Mouse (Mus musculus) midbrain, embryonic 13.5 days (tissue): Measurements from ENCODE around the gene Smarcb1. TPM values are rescaled to one million over a fixed set of nuclear protein-coding genes. Genes with fewer than 3 reads are reported as not detected.
A peak's percentile ranks its signal among the peaks of the same experiment; 100 is the strongest.

ENCODE experiments used
- ATAC-seq: fragments of 200-750 bp; cut with Nextera tagmentation; 2 replicates; pipeline ENCODE4 v1.8.0; 2017; ENCODE audit warnings: mild to moderate bottlenecking, moderate TSS enrichment, moderate library complexity
- H3K27ac ChIP-seq: fragments of 300-500 bp; sonication (generic); 2 replicates; pipeline ENCODE4 v1.5.1; 2015; ENCODE audit warnings: inconsistent platforms, mild to moderate bottlenecking, moderate library complexity
- H3K27me3 ChIP-seq: fragments of 300-500 bp; sonication (generic); 2 replicates; pipeline ENCODE4 v1.6.1; 2015; ENCODE audit warnings: mild to moderate bottlenecking, inconsistent platforms
- H3K36me3 ChIP-seq: fragments of 300-500 bp; sonication (generic); 2 replicates; pipeline ENCODE4 v1.6.1; 2015; ENCODE audit warnings: mild to moderate bottlenecking, inconsistent platforms
- H3K4me1 ChIP-seq: fragments of 300-500 bp; sonication (generic); replicated peaks from 2 replicates; pipeline ENCODE4 v1.6.1; 2015; ENCODE audit warnings: inconsistent platforms
- H3K4me2 ChIP-seq: fragments of 300-500 bp; sonication (generic); replicated peaks from 2 replicates; pipeline ENCODE4 v1.6.1; 2015; ENCODE audit warnings: moderate library complexity, mild to moderate bottlenecking, inconsistent platforms
- H3K4me3 ChIP-seq: fragments of 300-500 bp; sonication (generic); replicated peaks from 2 replicates; pipeline ENCODE4 v1.5.1; 2015; ENCODE audit warnings: mild to moderate bottlenecking, inconsistent platforms
- H3K9ac ChIP-seq: fragments of 300-500 bp; sonication (generic); replicated peaks from 2 replicates; pipeline ENCODE4 v1.6.1; 2015; ENCODE audit warnings: mild to moderate bottlenecking, inconsistent platforms
- H3K9me3 ChIP-seq: fragments of 300-500 bp; sonication (generic); 2 replicates; pipeline ENCODE4 v1.6.1; 2016; ENCODE audit warnings: mild to moderate bottlenecking, inconsistent platforms
- WGBS: fragments of 180-500 bp; shearing (Covaris S2); methylation state at CpG from one replicate; pipeline ENCODE4 v1.1.7; 2015; 5-methylcytosine and 5-hydroxymethylcytosine counted together
- polyA plus RNA-seq: library from polyadenylated mRNA; unstranded; fragments of >200 nt; fragmentation: Nextera tagmentation; extraction: Ambion mirVana; gene quantifications from 2 replicates; pipeline ENCODE4 v1.2.1, GENCODE M21; 2015

Smarcb1 gene
- polyA plus RNA-seq: 323 and 327 TPM in 2 replicates

DNA sequence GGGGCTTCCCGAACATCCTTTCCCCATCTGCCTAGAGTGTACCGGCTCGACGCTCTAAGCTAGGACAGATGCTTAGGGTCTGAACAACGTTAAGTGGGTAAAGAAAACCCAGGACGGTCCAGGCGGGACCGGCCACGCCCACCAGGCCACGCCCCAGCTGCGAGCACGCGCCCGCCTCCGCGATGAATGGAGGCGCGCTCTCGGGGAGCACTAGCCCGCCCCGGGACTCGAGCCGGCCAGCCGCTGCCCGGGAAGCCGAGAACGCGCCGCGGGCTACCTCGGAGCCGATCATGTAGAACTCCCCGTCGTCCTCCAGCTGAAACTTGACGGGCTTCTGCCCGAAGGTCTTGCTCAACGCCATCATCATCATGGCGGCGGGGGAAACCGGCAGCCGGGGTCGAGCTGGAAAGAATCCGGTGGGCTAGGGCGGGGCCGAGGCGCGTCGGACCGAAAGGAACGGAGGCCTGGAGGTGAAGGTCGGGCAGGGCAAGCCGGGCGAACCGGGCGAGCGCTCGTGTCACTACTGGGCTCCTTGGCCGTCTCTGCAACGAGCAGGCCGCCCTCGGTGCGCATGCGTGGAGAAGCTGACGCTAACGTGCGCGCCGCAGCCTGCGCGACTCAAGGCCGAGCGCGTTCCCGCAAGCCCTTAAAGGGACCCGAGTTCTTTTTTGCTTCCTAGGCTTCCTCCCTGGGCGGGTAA lies at the start of gene Smarcb1:
Gene Smarcb1, minus strand, starts transcription at position 592 of the 700 bp plus-strand sequence.
- Histone ChIP-seq H3K4me3 (peak within 1 kb of the TSS; percentile 72), H3K27me3 (no peaks in the 10 kb centered on the region), H3K9me3 (no peaks in the 10 kb centered on the region), H3K4me2 (peak within 1 kb of the TSS; percentile 67), H3K36me3 (peaks cover 31% of the 10 kb centered on the region), H3K27ac (peak within 1 kb of the TSS; percentile 96), H3K4me1 (peaks cover 52% of the 10 kb centered on the region), H3K9ac (peak within 1 kb of the TSS; percentile 89)
- peak; percentile 91 for ATAC-seq
- WGBS: under 1% methylated on average over 76 of the region's 76 CpGs

DNA sequence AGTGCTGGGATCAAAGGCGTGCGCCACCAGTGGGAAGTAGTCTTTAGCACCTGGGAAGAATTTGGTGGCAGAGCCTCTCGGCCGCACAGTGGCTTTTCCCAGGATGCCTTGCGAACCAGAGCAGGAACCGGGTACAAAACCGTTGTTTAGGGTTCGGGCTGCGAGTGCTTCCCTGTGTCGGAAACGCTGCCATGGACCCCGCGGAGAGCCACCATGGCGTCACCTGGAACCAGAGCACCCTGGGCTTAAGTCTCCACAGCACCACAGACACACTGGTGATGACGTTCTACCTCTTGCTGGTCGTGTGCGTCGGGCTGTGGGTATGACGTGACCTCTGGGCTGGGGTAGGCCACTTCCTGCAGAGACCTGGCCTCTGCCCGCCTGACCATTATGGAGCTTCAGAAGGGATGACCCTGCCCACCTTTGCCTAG lies 33.0 kb upstream of the Smarcb1 start, which contains the start of gene Gm5134:
Gene Gm5134, plus strand, starts transcription at position 134 of the 431 bp plus-strand sequence.
- 27% methylated on average over 20 of the region's 20 CpGs for WGBS
- H3K4me1 ChIP-seq: peaks cover 11% of the 10 kb centered on the region
- H3K4me3 ChIP-seq: peak within 1 kb of the TSS; percentile 5; the same call in 1 of the 2 replicates
- no peak within 1 kb of the TSS for H3K9ac ChIP-seq
- no peaks in the 10 kb centered on the region for H3K9me3 ChIP-seq
- H3K4me2 ChIP-seq: peak within 1 kb of the TSS; percentile 27
- peaks cover 20% of the 10 kb centered on the region for H3K27me3 ChIP-seq
- H3K27ac ChIP-seq: no peak within 1 kb of the TSS
- ATAC-seq: no peak
- H3K36me3 ChIP-seq: no peaks in the 10 kb centered on the region

GRCm38 (mm10) chr10:75951424-75952050 lies 30.1 kb upstream of the Smarcb1 start:
- WGBS: 4% methylated on average over 13 of the region's 13 CpGs
- peak; percentile 37; the same call in 1 of the 2 replicates for ATAC-seq

DNA sequence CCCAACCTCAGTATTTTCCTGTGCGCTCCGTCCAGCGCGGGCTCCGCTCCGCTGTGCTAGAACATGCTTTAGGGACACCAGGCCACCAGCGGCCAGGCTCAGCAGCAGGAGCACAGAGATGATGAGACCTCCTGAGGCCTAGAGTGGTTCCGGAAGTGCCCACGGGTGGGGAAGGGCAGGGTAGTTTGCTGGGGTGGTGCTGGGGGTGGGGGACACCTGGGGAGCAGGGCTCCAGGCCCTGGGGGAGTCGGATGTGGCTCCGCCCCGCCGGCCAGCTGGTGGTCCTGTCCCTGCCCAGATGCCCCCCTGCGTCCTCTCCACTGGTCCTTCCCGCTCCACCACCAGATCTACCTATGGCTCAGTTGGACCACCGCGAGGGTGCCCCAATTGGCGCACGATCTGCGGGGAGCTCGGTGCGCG lies 29.4 kb upstream of the Smarcb1 start:
- Histone ChIP-seq H3K27me3 (peaks cover 25% of the 10 kb centered on the region), H3K9ac (peak overlapping the region; percentile 57), H3K27ac (no peak overlapping the region), H3K4me3 (peak overlapping the region; percentile 43), H3K9me3 (no peaks in the 10 kb centered on the region), H3K36me3 (no peaks in the 10 kb centered on the region), H3K4me2 (peak overlapping the region; percentile 76), H3K4me1 (peaks cover 11% of the 10 kb centered on the region)
- WGBS: 1% methylated on average over 22 of the region's 23 CpGs
- ATAC-seq: peak; percentile 64

More at GRCm38 (mm10) chr10:75951424-75952050, 30.1 kb upstream of the Smarcb1 start:
- peak overlapping the region; percentile 57 for H3K9ac ChIP-seq
- H3K36me3 ChIP-seq: no peaks in the 10 kb centered on the region
- H3K27me3 ChIP-seq: peaks cover 25% of the 10 kb centered on the region
- no peaks in the 10 kb centered on the region for H3K9me3 ChIP-seq
- H3K4me2 ChIP-seq: peak overlapping the region; percentile 76
- H3K27ac ChIP-seq: no peak overlapping the region
- peaks cover 11% of the 10 kb centered on the region for H3K4me1 ChIP-seq
- peak overlapping the region; percentile 43 for H3K4me3 ChIP-seq

DNA sequence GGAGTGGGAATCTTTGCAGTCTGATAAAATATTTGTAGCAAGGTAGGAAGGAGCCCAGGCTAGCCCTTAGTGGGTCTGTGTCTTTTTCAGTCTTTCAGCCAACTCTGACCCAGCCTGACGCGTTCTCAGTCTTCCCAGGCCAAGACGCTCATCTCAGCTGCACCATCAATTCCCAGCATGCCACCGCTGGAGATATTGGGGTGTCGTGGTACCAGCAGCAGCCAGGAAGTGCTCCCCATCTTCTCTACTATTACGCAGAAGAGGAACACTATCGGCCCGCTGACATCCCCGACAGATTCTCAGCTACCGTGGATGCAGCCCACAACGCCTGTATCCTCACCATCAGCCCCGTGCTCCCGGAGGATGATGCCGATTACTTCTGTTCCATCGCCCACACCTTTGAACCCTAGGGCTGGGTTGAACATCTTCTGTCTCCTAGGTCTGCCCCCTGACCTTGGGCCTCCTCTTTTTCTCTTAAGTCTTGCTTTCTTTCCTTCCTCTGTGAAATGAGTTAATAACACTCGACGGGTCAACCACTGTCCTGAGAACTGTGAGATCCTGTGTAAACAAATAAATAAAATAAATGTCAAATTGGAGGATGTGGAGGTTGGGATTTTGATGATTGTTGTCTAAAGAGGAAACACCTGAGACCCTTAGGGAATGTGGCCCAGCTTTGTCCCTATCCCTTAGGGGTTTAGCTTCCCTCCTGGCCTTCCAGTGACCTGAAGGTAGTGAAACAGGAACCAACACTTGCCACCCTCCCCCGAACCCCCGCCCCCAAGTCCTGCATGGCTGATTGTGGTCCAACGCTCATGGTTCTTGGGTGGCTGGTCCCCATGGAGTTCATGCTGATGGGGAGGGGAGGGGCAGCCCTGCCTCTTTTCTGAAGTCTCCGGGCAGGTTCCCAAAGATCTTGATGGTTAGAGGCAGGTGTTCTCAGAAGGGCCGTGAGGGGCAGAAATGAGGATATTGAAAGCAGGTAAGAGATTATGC lies 27.9 kb upstream of the Smarcb1 start:
- Histone ChIP-seq H3K4me2 (no peak overlapping the region), H3K4me1 (peaks cover 12% of the 10 kb centered on the region), H3K9ac (no peak overlapping the region), H3K4me3 (no peak overlapping the region), H3K36me3 (no peaks in the 10 kb centered on the region), H3K27me3 (peaks cover 25% of the 10 kb centered on the region), H3K9me3 (no peaks in the 10 kb centered on the region), H3K27ac (no peak overlapping the region)
- ATAC-seq: no peak
- WGBS: 84% methylated on average over 22 of the region's 22 CpGs

DNA sequence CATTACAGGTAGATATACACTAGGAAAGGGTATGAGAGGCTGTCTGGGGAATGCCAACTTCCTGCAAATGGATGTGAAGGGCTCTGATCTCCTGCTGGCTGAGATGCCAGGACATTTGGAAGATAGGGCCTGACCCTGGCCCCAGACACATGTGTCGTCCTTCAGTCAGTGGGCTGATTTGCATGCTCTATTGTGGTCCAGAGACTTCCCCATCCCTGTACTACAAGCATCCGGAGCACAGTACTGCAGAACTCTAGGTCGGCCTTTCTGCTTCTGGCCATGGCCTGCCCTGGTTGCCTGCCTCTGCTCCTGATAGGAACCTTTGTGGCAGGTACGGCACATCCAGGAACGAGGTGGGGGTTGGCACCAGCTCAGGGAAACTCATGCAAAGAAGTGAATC lies 26.7 kb upstream of the Smarcb1 start:
- H3K4me3 ChIP-seq: no peak overlapping the region
- H3K27ac ChIP-seq: no peak overlapping the region
- no peak for ATAC-seq

GRCm38 (mm10) chr10:75945896-75946295 lies 24.5 kb upstream of the Smarcb1 start:
- Histone ChIP-seq H3K4me1 (peaks cover 14% of the 10 kb centered on the region), H3K36me3 (no peaks in the 10 kb centered on the region), H3K4me3 (no peak overlapping the region), H3K9me3 (no peaks in the 10 kb centered on the region), H3K9ac (no peak overlapping the region), H3K27me3 (peaks cover 12% of the 10 kb centered on the region), H3K4me2 (no peak overlapping the region), H3K27ac (no peak overlapping the region)
- ATAC-seq: no peak
- 83% methylated on average over 7 of the region's 7 CpGs for WGBS

More for the DNA sequence above, 26.7 kb upstream of the Smarcb1 start:
- 75% methylated on average over 5 of the region's 5 CpGs for WGBS
- Histone ChIP-seq H3K4me2 (no peak overlapping the region), H3K9ac (no peak overlapping the region), H3K27me3 (peaks cover 16% of the 10 kb centered on the region), H3K4me1 (peaks cover 20% of the 10 kb centered on the region), H3K36me3 (no peaks in the 10 kb centered on the region), H3K9me3 (no peaks in the 10 kb centered on the region)

GRCm38 (mm10) chr10:75945213-75945612 lies 23.8 kb upstream of the Smarcb1 start:
- H3K27ac ChIP-seq: no peak overlapping the region
- H3K27me3 ChIP-seq: peaks cover 12% of the 10 kb centered on the region
- H3K4me2 ChIP-seq: no peak overlapping the region
- H3K4me3 ChIP-seq: no peak overlapping the region
- no peaks in the 10 kb centered on the region for H3K36me3 ChIP-seq
- no peak overlapping the region for H3K9ac ChIP-seq
- H3K4me1 ChIP-seq: peaks cover 9% of the 10 kb centered on the region
- WGBS: 91% methylated on average over 7 of the region's 7 CpGs
- no peak for ATAC-seq
- no peaks in the 10 kb centered on the region for H3K9me3 ChIP-seq

DNA sequence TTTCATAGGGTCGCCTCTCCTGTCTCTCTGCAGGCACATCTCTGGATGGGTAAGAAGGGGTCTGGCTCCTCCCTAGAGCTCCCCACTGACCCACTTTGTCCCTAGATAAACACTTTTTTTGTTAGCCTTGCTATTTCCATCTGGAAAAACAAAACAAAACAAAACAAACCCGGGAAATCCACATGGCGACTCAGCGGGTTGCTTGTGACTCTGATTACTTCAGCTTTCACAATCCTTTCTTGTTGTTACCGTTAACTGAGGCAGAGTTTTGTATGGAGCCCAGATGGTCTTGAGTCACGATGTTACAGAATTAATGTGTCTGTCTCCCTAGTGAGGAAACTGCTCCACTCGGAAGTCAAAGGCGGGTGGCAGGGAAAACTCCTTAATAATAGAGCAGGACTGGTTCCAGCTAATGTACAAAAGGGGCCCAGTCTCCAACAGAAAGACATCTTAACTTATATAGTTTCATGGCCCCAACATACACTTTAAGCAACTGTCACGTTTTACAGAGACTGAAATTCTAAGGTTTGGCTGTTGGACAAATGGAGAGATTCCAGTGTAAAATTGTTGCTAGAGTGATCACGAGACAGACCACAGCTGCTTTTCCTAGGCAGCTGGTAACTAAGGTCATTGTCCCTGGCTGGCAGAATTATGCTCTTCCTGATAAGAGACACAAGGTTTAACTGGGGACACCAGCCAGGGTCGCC lies 22.8 kb upstream of the Smarcb1 start:
- peaks cover 9% of the 10 kb centered on the region for H3K4me1 ChIP-seq
- peaks cover 3% of the 10 kb centered on the region; the same call in 1 of the 2 replicates for H3K27me3 ChIP-seq
- ATAC-seq: no peak
- no peaks in the 10 kb centered on the region for H3K9me3 ChIP-seq
- no peak overlapping the region for H3K4me2 ChIP-seq
- no peaks in the 10 kb centered on the region for H3K36me3 ChIP-seq
- WGBS: 25% methylated on average over 11 of the region's 11 CpGs
- 0 out of 2 replicates have a peak overlapping the region, but pooled peaks have one; percentile 14 for H3K27ac ChIP-seq
- H3K9ac ChIP-seq: no peak overlapping the region
- H3K4me3 ChIP-seq: no peak overlapping the region

DNA sequence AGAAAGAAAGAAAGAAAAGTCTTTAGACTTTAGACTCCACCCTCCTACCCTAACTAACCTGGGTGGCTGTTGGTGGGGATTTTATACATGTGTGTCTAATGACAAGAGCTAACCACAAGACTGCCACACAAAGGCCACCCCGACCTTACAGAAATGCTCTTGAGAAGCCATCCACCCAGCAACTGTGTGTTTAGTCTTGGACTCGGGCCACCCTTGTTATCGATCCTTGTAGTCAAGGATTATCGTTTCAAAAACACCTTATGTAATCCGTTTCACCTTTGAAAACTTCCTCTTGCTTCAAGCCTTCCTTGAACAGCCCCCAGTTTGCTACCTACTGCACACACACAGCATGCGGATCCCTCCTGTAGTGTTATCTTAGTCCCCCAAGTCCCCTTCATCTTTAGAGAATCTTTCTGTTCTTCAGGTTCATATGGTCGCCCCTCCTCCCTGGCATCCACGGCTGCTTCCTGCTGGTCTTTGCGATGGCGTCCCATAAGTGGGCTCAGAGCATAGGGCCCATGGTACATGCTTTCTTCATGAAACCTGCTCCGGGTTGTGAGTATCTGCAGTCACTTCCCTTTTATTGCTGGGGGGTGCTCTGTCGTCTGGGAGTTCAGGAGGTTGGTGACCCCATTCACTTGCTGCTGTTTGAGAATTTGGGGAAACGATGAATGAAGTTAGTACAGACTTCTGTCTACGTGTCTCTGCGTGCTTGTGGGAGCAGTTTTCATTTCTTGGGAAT lies 21.5 kb upstream of the Smarcb1 start, which contains the start of gene Vpreb3:
Gene Vpreb3, plus strand, starts transcription at position 322 of the 742 bp plus-strand sequence.
- no peak within 1 kb of the TSS for H3K4me2 ChIP-seq

More for the DNA sequence above, 21.5 kb upstream of the Smarcb1 start, which contains the start of gene Vpreb3:
- H3K36me3 ChIP-seq: no peaks in the 10 kb centered on the region
- H3K9ac ChIP-seq: no peak within 1 kb of the TSS
- no peak within 1 kb of the TSS for H3K4me3 ChIP-seq
- 0 out of 2 replicates have a peak within 1 kb of the TSS, but pooled peaks have one; percentile 14 for H3K27ac ChIP-seq
- peaks cover 9% of the 10 kb centered on the region for H3K4me1 ChIP-seq
- H3K9me3 ChIP-seq: no peaks in the 10 kb centered on the region
- H3K27me3 ChIP-seq: peaks cover 4% of the 10 kb centered on the region; the same call in 1 of the 2 replicates
- ATAC-seq: no peak
- WGBS: 84% methylated on average over 15 of the region's 15 CpGs
